In the genomic region with DNA sequence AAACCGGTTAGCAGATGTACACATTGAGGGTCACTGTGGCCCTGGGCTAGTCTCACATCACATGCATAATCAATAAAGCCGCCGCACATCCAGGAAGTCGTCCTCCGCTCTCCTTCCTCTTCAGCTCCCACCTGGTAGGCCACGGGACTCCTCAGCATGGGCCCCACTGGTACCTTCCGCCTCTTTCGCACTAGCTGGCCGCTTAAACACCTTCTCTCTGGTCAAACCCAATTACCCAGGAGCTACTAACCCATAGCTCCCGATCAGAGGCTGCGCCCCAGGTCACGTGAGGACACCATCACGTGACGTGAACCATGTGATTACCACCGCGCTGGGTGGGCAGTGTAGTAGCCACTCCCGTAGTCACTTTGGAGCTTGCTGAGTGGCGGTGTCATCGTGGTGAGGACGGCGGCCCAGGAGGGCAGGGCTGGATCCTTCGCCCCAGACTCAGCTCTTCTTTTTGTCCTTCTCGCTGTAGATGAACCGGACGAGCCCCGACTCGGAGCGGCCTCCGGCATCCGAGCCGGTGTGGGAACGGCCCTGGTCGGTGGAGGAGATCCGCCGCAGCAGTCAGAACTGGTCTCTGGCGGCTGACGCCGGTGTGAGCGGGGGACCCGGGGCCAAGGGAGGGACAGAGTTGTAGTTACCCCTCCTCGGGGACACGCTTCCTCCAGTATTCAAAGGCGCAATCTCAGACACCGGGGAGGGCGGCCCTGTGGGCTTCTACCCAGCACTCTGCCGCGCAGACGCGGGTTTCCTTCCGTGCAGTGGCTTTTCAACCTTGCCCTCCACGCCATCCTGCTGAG, we compare ENCODE assay signal across 8 mouse cellular contexts. TPM values are rescaled to one million over a fixed set of nuclear protein-coding genes. Genes with fewer than 3 reads are reported as not detected.
DNase-seq lines count a peak whose midpoint lies in the region; ATAC-seq and TF ChIP-seq lines count a peak whose summit lies in the region.

A gene (plus strand): TSS at position 310 of the 806 bp plus-strand sequence.

- peak within 1 kb of the TSS; percentile 82 for H3K9ac ChIP-seq in forebrain, embryonic 16.5 days (replicated peaks; ENCODE audit: low read depth, low read length)
- H3K9ac ChIP-seq in lung, embryonic 14.5 days: peak within 1 kb of the TSS; percentile 85

- peak within 1 kb of the TSS; percentile 98 for H3K4me2 ChIP-seq in forebrain, embryonic 16.5 days (ENCODE audit: low read length)
- peak within 1 kb of the TSS; percentile 93 for H3K4me2 ChIP-seq in lung, embryonic 14.5 days

- H3K27ac ChIP-seq in forebrain, embryonic 16.5 days (ENCODE audit: low read length): peak within 1 kb of the TSS; percentile 17; the same call in 1 of the 2 replicates
- H3K27ac ChIP-seq in layer of hippocampus, adult 2 months: peak within 1 kb of the TSS; percentile 93
- peak within 1 kb of the TSS; percentile 74 for H3K27ac ChIP-seq in lung, embryonic 14.5 days (ENCODE audit: low read depth)
- peak within 1 kb of the TSS; percentile 85 for H3K27ac ChIP-seq in olfactory bulb, adult 2 months (ENCODE audit: insufficient read depth, low read depth, low read length)
- no peak within 1 kb of the TSS for H3K27ac ChIP-seq in thymus, adult 2 months (ENCODE audit: control insufficient read depth, insufficient read depth, low read length)

- H3K27me3 ChIP-seq in G1E (ENCODE audit: insufficient read depth, low read length): no peaks in the 10 kb centered on the region
- 0 out of 2 replicates have a peak, but pooled peaks cover 2% of the 10 kb centered on the region for H3K27me3 ChIP-seq in forebrain, embryonic 16.5 days (replicated peaks; ENCODE audit: control insufficient read depth, insufficient read depth, low read length)
- no peaks in the 10 kb centered on the region for H3K27me3 ChIP-seq in lung, embryonic 14.5 days (ENCODE audit: insufficient read depth, low read length)
- H3K27me3 ChIP-seq in thymus, adult 2 months (ENCODE audit: control insufficient read depth, insufficient read depth, low read length): no peaks in the 10 kb centered on the region

- peaks cover 22% of the 10 kb centered on the region for H3K4me1 ChIP-seq in G1E (ENCODE audit: insufficient read depth, low read depth, low read length)
- peaks cover 10% of the 10 kb centered on the region for H3K4me1 ChIP-seq in forebrain, embryonic 16.5 days (replicated peaks; ENCODE audit: control insufficient read depth, insufficient read depth, low read length)
- H3K4me1 ChIP-seq in lung, embryonic 14.5 days (ENCODE audit: insufficient read depth): peaks cover 5% of the 10 kb centered on the region; the same call in 1 of the 2 replicates
- H3K4me1 ChIP-seq in olfactory bulb, adult 2 months (ENCODE audit: control insufficient read depth, insufficient read depth, low read length): no peaks in the 10 kb centered on the region
- no peaks in the 10 kb centered on the region for H3K4me1 ChIP-seq in thymus, adult 2 months (replicated peaks; ENCODE audit: control insufficient read depth, insufficient read depth, low read length)

- DNase-seq in G1E (ENCODE audit: low spot score): peak; percentile 83
- DNase-seq in cerebellum, adult 18-20 months: peak; percentile 94 to 97
- DNase-seq in heart, postnatal 36 days: peak; percentile 93 to 95
- DNase-seq in layer of hippocampus, adult 2 months (ENCODE audit: low spot score in 2 of 2): peak; percentile 93 to 96
- DNase-seq in lung, embryonic 14.5 days: peak; percentile 99
- DNase-seq in thymus, adult 2 months: peak; percentile 90

- H3K36me3 ChIP-seq in G1E (replicated peaks): peaks cover 36% of the 10 kb centered on the region
- H3K36me3 ChIP-seq in forebrain, embryonic 16.5 days (ENCODE audit: control insufficient read depth, insufficient read depth): peaks cover 13% of the 10 kb centered on the region; the same call in 1 of the 2 replicates
- H3K36me3 ChIP-seq in lung, embryonic 14.5 days (ENCODE audit: insufficient read depth): peaks cover 24% of the 10 kb centered on the region
- H3K36me3 ChIP-seq in thymus, adult 2 months (ENCODE audit: control insufficient read depth, insufficient read depth, low read length): no peaks in the 10 kb centered on the region

- WGBS in forebrain, embryonic 16.5 days: under 1% methylated on average over 51 of the region's 51 CpGs
- WGBS in lung, embryonic 14.5 days: under 1% methylated on average over 51 of the region's 51 CpGs
- WGBS in olfactory bulb, adult 2 months: under 1% methylated on average over 51 of the region's 51 CpGs
- under 1% methylated on average over 51 of the region's 51 CpGs for WGBS in thymus, adult 2 months

- intact Hi-C loops in heart, postnatal 36 days (cut with DNase I): no loop called here

- TF ChIP-seq CTCF in G1E (IDR thresholded peaks at IDR 0.05; ENCODE audit: low read depth, low read length): no peak
- TF ChIP-seq CTCF in layer of hippocampus, adult 2 months (conservative IDR thresholded peaks at IDR 0.05): no peak
- TF ChIP-seq CTCF in lung, embryonic 14.5 days (IDR thresholded peaks at IDR 0.05; ENCODE audit: low read depth): no peak
- no peak for TF ChIP-seq CTCF in olfactory bulb, adult 2 months (IDR thresholded peaks at IDR 0.05; ENCODE audit: insufficient read depth, low read depth, low read length)
- TF ChIP-seq CTCF in thymus, adult 2 months (IDR thresholded peaks at IDR 0.05; ENCODE audit: borderline replicate concordance, control insufficient read depth, extremely low read depth, insufficient read depth, low read length, poor library complexity): no peak

- peak; percentile 66; the same call in 1 of the 2 replicates for TF ChIP-seq POLR2A in olfactory bulb, adult 2 months (IDR thresholded peaks at IDR 0.05; ENCODE audit: insufficient read depth, low read depth, low read length)
- TF ChIP-seq POLR2A in thymus, adult 2 months (IDR thresholded peaks at IDR 0.05; ENCODE audit: control insufficient read depth, extremely low read depth, insufficient read depth, low read length, poor library complexity): peak; percentile 34; the same call in 1 of the 2 replicates

- ATAC-seq in G1E (ENCODE audit: extremely low read depth, insufficient number of reproducible peaks, low FRiP score, poor library complexity, severe bottlenecking): peak; percentile 89
- ATAC-seq in forebrain, embryonic 16.5 days: peak; percentile 98
- peak; percentile 99 for ATAC-seq in lung, embryonic 14.5 days (ENCODE audit: insufficient read depth)

- no peaks in the 10 kb centered on the region for H3K9me3 ChIP-seq in G1E (replicated peaks)
- H3K9me3 ChIP-seq in forebrain, embryonic 16.5 days (ENCODE audit: control insufficient read depth, low read length): no peaks in the 10 kb centered on the region
- H3K9me3 ChIP-seq in lung, embryonic 14.5 days (ENCODE audit: low read depth, low read length): no peaks in the 10 kb centered on the region

- peak within 1 kb of the TSS; percentile 93 for H3K4me3 ChIP-seq in G1E (ENCODE audit: low read depth, low read length)
- peak within 1 kb of the TSS; percentile 74 for H3K4me3 ChIP-seq in forebrain, embryonic 16.5 days (replicated peaks; ENCODE audit: low read length)
- peak within 1 kb of the TSS; percentile 83 for H3K4me3 ChIP-seq in layer of hippocampus, adult 2 months
- peak within 1 kb of the TSS; percentile 70 for H3K4me3 ChIP-seq in lung, embryonic 14.5 days (ENCODE audit: low read depth, low read length)
- H3K4me3 ChIP-seq in olfactory bulb, adult 2 months (ENCODE audit: insufficient read depth, low read depth, low read length): peak within 1 kb of the TSS; percentile 90
- H3K4me3 ChIP-seq in thymus, adult 2 months (ENCODE audit: control insufficient read depth, insufficient read depth, low read length): peak within 1 kb of the TSS; percentile 74

RNA-seq across cellular contexts. Expression of the gene that starts here (rescaled TPM):
- 60.7 and 63.1 TPM in 2 replicates for total RNA-seq in G1E (2014; fragmentation: Nextera tagmentation)
- total RNA-seq in G1E (2017): 87.8 and 96.2 TPM in 2 replicates
- polyA plus RNA-seq in G1E (2012): 15.3 and 18.0 TPM in 2 replicates
- 66.5 and 66.9 TPM in 2 replicates for polyA plus RNA-seq in forebrain, embryonic 16.5 days (2015; fragmentation: Nextera tagmentation; extraction: Ambion mirVana)
- total RNA-seq in heart, postnatal 36 days (2021): 10 to 100 TPM; 20.0 to 26.6 TPM
- 100 to 1,000 TPM; 106 to 109 TPM for total RNA-seq in layer of hippocampus, adult 2 months (2021)
- 41.4 and 42.4 TPM in 2 replicates for polyA plus RNA-seq in lung, embryonic 14.5 days (2014; fragmentation: Nextera tagmentation; extraction: Ambion mirVana)
- not detected in 2 replicates for polyA plus RNA-seq in olfactory bulb, adult 2 months (2012; ENCODE audit: insufficient read depth, insufficient read length, low replicate concordance, missing spikeins)
- polyA plus RNA-seq in thymus, adult 2 months (2012; rRNA removed): 49.1 and 61.7 TPM in 2 replicates
